Mouse (Mus musculus) embryo, embryonic 10 days (tissue): ENCODE measurements around the gene Chil6.

Experiments used
- DNase-seq: peaks from one replicate; pipeline ENCODE4 v3.0.0-alpha.2; 2015; ENCODE audit warnings: low spot score

Gene Chil6

GRCm38 (mm10) chr3:106406082-106406481 is at the start of gene Chil6:
TSS of gene Chil6 (minus strand) at chr3:106406182.
- DNase-seq, result no peak

- no peak for DNase-seq
Measured at GRCm38 (mm10) chr3:106452616-106453015, 46.6 kb upstream of the Chil6 start.

- DNase-seq, result no peak
Measured at GRCm38 (mm10) chr3:106449567-106449966, 43.6 kb upstream of the Chil6 start.

- no peak for DNase-seq
Measured at GRCm38 (mm10) chr3:106448995-106449394, 43.0 kb upstream of the Chil6 start.

GRCm38 (mm10) chr3:106448571-106448970 is 42.6 kb upstream of the Chil6 start:
- DNase-seq, result peak; percentile 72
